Mouse (Mus musculus): ENCODE measurements at regions not wholly inside any gene's neighbourhood (a gene's known extent, or its start where the extent isn't known, plus 50 kb on each side); places are given as distances from the start of the nearest gene placed in this dataset.

DNA sequence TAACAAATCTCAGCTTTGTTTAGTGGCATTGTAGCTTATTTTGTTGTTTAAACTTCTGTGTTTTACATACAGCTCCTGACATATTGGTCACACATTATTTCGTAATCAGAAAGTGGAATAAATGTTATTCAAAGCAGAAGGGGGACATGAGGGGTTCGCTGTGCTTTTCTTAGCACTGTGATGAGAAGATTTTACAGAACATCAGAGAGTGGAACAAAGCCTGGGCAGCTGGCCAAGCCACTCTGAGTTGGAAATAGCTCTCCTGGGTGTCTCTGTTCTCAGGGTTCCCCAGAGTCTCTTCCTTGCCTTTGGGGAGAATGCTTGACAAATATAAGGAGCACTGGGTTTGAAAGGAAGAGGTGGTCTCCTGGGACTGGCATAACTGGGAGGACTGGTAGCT lies 124.7 kb upstream of the Adra1d start:
- TF ChIP-seq CTCF (IDR thresholded peaks at IDR 0.05) (no peak), EP300 (IDR thresholded peaks at IDR 0.05) (no peak)

All from lung, postnatal 0 days (tissue).